Mouse (Mus musculus) left cerebral cortex, adult 18-20 months (tissue): Measurements from ENCODE around the gene Rfc2. TPM values are rescaled to one million over a fixed set of nuclear protein-coding genes. Genes with fewer than 3 reads are reported as not detected.

Experiments used
- DNase-seq, 2 experiments: peaks; one replicate each; pipeline ENCODE4 v3.0.0; 2021 to 2022; ENCODE audit warnings: low spot score in 2 of 2, mixed read lengths in 1 of 2
- total RNA-seq, 2 experiments: library from RNA; stranded (reverse); gene quantifications; 2 replicates each; pipeline ENCODE4 v1.2.3; 2021

Gene Rfc2
- total RNA-seq, 2 experiments from 2014 or later = 54.9 to 64.6 TPM

GRCm38 (mm10) chr5:134564272-134564671 lies 16.9 kb upstream of the Rfc2 start:
- no peak for DNase-seq

- no peak for DNase-seq
Observed at GRCm38 (mm10) chr5:134565696-134566095, 15.5 kb upstream of the Rfc2 start.

GRCm38 (mm10) chr5:134567445-134567844 lies 13.7 kb upstream of the Rfc2 start:
- no peak for DNase-seq

GRCm38 (mm10) chr5:134568030-134568429 lies 13.1 kb upstream of the Rfc2 start:
- no peak for DNase-seq

- DNase-seq = no peak
Observed at GRCm38 (mm10) chr5:134568964-134569491, 12.1 kb upstream of the Rfc2 start.

GRCm38 (mm10) chr5:134571730-134572507 lies 9.2 kb upstream of the Rfc2 start:
- peak; percentile 44 to 61 for DNase-seq

GRCm38 (mm10) chr5:134572508-134573214 lies 8.5 kb upstream of the Rfc2 start:
- DNase-seq = no peak

GRCm38 (mm10) chr5:134575833-134576232 lies 5.3 kb upstream of the Rfc2 start:
- DNase-seq = no peak

GRCm38 (mm10) chr5:134576517-134577220 lies 4.5 kb upstream of the Rfc2 start:
- no peak for DNase-seq

- no peak for DNase-seq
Observed at GRCm38 (mm10) chr5:134577534-134577933, 3.6 kb upstream of the Rfc2 start.

- DNase-seq = no peak
Observed at GRCm38 (mm10) chr5:134579135-134579534, 2.0 kb upstream of the Rfc2 start.

- DNase-seq = peak; percentile 98 to 99
Observed at GRCm38 (mm10) chr5:134582221-134582907, 1.2 kb downstream of the Rfc2 start.

- no peak for DNase-seq
Observed at GRCm38 (mm10) chr5:134583006-134583883, 2.1 kb downstream of the Rfc2 start.

GRCm38 (mm10) chr5:134583884-134584213 lies 2.7 kb downstream of the Rfc2 start:
- no peak for DNase-seq

- no peak for DNase-seq
Observed at GRCm38 (mm10) chr5:134584798-134585197, 3.6 kb downstream of the Rfc2 start.

GRCm38 (mm10) chr5:134589900-134590299 lies 8.7 kb downstream of the Rfc2 start:
- DNase-seq = no peak

- DNase-seq = no peak
Observed at GRCm38 (mm10) chr5:134592026-134592581, 10.9 kb downstream of the Rfc2 start.

- no peak for DNase-seq
Observed at GRCm38 (mm10) chr5:134593093-134593492, 11.9 kb downstream of the Rfc2 start.

- DNase-seq = no peak
Observed at GRCm38 (mm10) chr5:134597711-134598110, 16.5 kb downstream of the Rfc2 start.

- DNase-seq = no peak
Observed at GRCm38 (mm10) chr5:134604376-134604775, 23.2 kb downstream of the Rfc2 start.
